Mouse (Mus musculus): ENCODE results near the gene Klrc3. TPM values are rescaled to one million over a fixed set of nuclear protein-coding genes. Genes with fewer than 3 reads are reported as not detected.

The Klrc3 gene
- total and polyA plus RNA-seq, 2 experiments from 2014 or later = not detected

DNA sequence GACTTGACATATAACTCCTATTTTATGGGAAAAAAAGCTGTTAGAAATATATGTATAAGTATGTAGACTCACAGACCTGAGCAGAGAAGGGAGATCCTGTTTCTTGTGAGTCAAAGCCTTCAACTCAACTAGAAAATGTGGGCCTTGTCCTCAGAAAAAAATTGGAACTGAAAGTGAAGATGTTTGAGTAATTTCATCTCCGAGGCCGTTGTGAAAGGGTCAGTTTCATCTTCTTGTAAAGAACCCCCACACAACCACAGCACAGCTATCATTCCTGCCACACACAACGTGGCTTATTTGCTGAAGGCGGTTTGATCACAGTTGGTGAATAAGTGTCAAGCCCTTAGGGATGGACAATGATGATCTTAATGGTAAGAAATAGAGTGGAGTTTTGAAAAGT is 19.4 kb downstream of the Klrc3 start, which contains the start of gene Klrk1:
Gene Klrk1 (minus strand): TSS at position 130 of the 400 bp plus-strand sequence.
- Histone ChIP-seq H3K9me3 (ENCODE audit: low read length) (no peaks in the 10 kb centered on the region), H3K27me3 (ENCODE audit: insufficient read depth, low read length) (no peaks in the 10 kb centered on the region), H3K36me3 (ENCODE audit: insufficient read depth, low read length) (no peaks in the 10 kb centered on the region), H3K4me3 (ENCODE audit: low read depth, low read length) (no peak within 1 kb of the TSS), H3K27ac (ENCODE audit: low read depth, low read length) (no peak within 1 kb of the TSS), H3K4me1 (ENCODE audit: insufficient read depth, low read length) (no peaks in the 10 kb centered on the region), H3K4me2 (ENCODE audit: low read depth, low read length, poor library complexity, severe bottlenecking) (no peak within 1 kb of the TSS), H3K9ac (replicated peaks; ENCODE audit: low read length, poor library complexity, severe bottlenecking) (no peak within 1 kb of the TSS)
- ATAC-seq (ENCODE audit: low FRiP score) (no peak), DNase-seq (ENCODE audit: low spot score) (no peak)
- WGBS = 85% methylated on average over 4 of the region's 4 CpGs
- TF ChIP-seq CTCF (IDR thresholded peaks at IDR 0.05) = no peak

DNA sequence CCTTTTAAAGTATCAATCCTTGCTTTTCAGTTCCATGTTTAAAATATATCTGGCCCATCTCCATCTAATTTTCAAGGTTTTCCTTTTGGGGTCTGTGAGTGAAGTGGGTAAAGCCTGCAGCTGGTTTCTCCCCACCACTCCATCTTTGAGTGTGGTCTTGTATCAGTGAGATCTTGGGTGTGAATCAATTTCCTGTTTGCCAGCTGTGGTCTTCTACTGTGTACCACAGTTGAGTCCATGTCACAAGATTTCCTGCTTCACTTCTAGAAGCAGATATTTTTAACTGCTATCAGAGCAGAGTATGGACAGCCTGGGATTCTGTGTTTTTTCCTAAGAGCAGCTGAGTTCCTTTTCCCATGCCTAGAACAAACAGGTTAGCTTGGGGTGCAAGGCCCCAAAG is 34.8 kb downstream of the Klrc3 start:
- Histone ChIP-seq H3K27ac (ENCODE audit: low read depth, low read length) (no peak overlapping the region), H3K36me3 (ENCODE audit: insufficient read depth, low read length) (no peaks in the 10 kb centered on the region), H3K9me3 (ENCODE audit: low read length) (no peaks in the 10 kb centered on the region), H3K9ac (replicated peaks; ENCODE audit: low read length, poor library complexity, severe bottlenecking) (no peak overlapping the region), H3K4me1 (ENCODE audit: insufficient read depth, low read length) (no peaks in the 10 kb centered on the region), H3K27me3 (ENCODE audit: insufficient read depth, low read length) (no peaks in the 10 kb centered on the region), H3K4me3 (ENCODE audit: low read depth, low read length) (no peak overlapping the region), H3K4me2 (ENCODE audit: low read depth, low read length, poor library complexity, severe bottlenecking) (no peak overlapping the region)
- no peak for TF ChIP-seq CTCF (IDR thresholded peaks at IDR 0.05)
- no peak for DNase-seq (ENCODE audit: low spot score)
- no peak for ATAC-seq (ENCODE audit: low FRiP score)

DNA sequence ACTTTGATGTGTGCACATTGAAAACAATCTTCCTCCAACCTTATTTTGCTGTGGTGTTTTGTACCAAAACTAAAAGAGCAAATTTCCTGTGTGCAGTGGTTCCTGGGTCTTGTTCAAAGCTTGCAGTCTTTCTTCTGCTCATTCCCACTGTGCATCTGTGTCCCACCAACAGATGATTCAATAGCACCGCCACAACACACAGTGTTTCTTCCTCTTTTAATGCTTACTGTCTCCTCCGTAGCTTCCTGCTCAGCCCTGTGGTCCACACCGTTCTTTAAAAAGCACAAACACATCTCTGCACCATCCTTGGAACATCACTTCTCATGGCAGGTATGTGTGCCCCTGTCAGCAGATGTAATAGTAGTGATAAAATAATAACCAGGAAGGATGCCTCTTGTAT is 51.6 kb downstream of the Klrc3 start, which contains the start of gene Klrd1:
Gene Klrd1 (plus strand): TSS at position 275 of the 400 bp plus-strand sequence.
- no peak within 1 kb of the TSS for H3K9ac ChIP-seq (replicated peaks; ENCODE audit: low read length, poor library complexity, severe bottlenecking)
- H3K4me3 ChIP-seq (ENCODE audit: low read depth, low read length) = no peak within 1 kb of the TSS
- H3K4me1 ChIP-seq (ENCODE audit: insufficient read depth, low read length) = no peaks in the 10 kb centered on the region
- 81% methylated on average over 3 of the region's 3 CpGs for WGBS
- no peaks in the 10 kb centered on the region for H3K36me3 ChIP-seq (ENCODE audit: insufficient read depth, low read length)
- H3K27me3 ChIP-seq (ENCODE audit: insufficient read depth, low read length) = no peaks in the 10 kb centered on the region
- ATAC-seq (ENCODE audit: low FRiP score) = no peak
- no peak within 1 kb of the TSS for H3K4me2 ChIP-seq (ENCODE audit: low read depth, low read length, poor library complexity, severe bottlenecking)
- no peak for DNase-seq (ENCODE audit: low spot score)
- no peak within 1 kb of the TSS for H3K27ac ChIP-seq (ENCODE audit: low read depth, low read length)
- no peaks in the 10 kb centered on the region for H3K9me3 ChIP-seq (ENCODE audit: low read length)
- no peak for TF ChIP-seq CTCF (IDR thresholded peaks at IDR 0.05)

Small RNA genes lying within 50 kb of the gene (microRNA-seq; reads per million reads assigned to microRNA genes)
- not detected for gene Mir680-1 (ENCODE audit: borderline number of aligned reads)

Other genes starting within 250 kb of the Klrc3 start
- gene Clec1b, start 246.0 kb downstream of the Klrc3 start, total RNA-seq (2014; rRNA removed) = not detected in 2 replicates
- 0.46 and 0.61 TPM in 2 replicates for gene Clec1b, start 246.0 kb downstream of the Klrc3 start, polyA plus RNA-seq (2015; fragmentation: Nextera tagmentation; extraction: Ambion mirVana)
- gene Clec9a, start 234.5 kb downstream of the Klrc3 start, total RNA-seq (2014; rRNA removed) = not detected in 2 replicates
- 0.07 and 0.44 TPM in 2 replicates for gene Clec9a, start 234.5 kb downstream of the Klrc3 start, polyA plus RNA-seq (2015; fragmentation: Nextera tagmentation; extraction: Ambion mirVana)
- 1.9 and 5.6 TPM in 2 replicates for gene Clec1a, start 191.3 kb downstream of the Klrc3 start, total RNA-seq (2014; rRNA removed)
- gene Clec1a, start 191.3 kb downstream of the Klrc3 start, polyA plus RNA-seq (2015; fragmentation: Nextera tagmentation; extraction: Ambion mirVana) = 2.6 and 2.8 TPM in 2 replicates
- not detected in 2 replicates for gene Olr1, start 136.2 kb downstream of the Klrc3 start, total RNA-seq (2014; rRNA removed)
- not detected in 2 replicates for gene Olr1, start 136.2 kb downstream of the Klrc3 start, polyA plus RNA-seq (2015; fragmentation: Nextera tagmentation; extraction: Ambion mirVana)
- gene Tmem52b, start 130.8 kb downstream of the Klrc3 start, total RNA-seq (2014; rRNA removed) = not detected in 2 replicates
- gene Tmem52b, start 130.8 kb downstream of the Klrc3 start, polyA plus RNA-seq (2015; fragmentation: Nextera tagmentation; extraction: Ambion mirVana) = not detected in 2 replicates
- gene Gabarapl1, start 110.2 kb downstream of the Klrc3 start, total RNA-seq (2014; rRNA removed) = 281 and 333 TPM in 2 replicates
- 276 and 278 TPM in 2 replicates for gene Gabarapl1, start 110.2 kb downstream of the Klrc3 start, polyA plus RNA-seq (2015; fragmentation: Nextera tagmentation; extraction: Ambion mirVana)
- 0.24 TPM in 1 of 2 replicates, not detected in the other for gene Klre1, start 65.4 kb downstream of the Klrc3 start, total RNA-seq (2014; rRNA removed)
- gene Klre1, start 65.4 kb downstream of the Klrc3 start, polyA plus RNA-seq (2015; fragmentation: Nextera tagmentation; extraction: Ambion mirVana) = 0.15 and 0.34 TPM in 2 replicates
- gene Klrd1, start 51.6 kb downstream of the Klrc3 start, total RNA-seq (2014; rRNA removed) = not detected in 2 replicates
- gene Klrd1, start 51.6 kb downstream of the Klrc3 start, polyA plus RNA-seq (2015; fragmentation: Nextera tagmentation; extraction: Ambion mirVana) = not detected in 2 replicates
- not detected in 2 replicates for gene Klrk1, start 19.5 kb downstream of the Klrc3 start, total RNA-seq (2014; rRNA removed)
- 0.07 TPM in 1 of 2 replicates, not detected in the other for gene Klrk1, start 19.5 kb downstream of the Klrc3 start, polyA plus RNA-seq (2015; fragmentation: Nextera tagmentation; extraction: Ambion mirVana)
- gene Klrc2, start 17.4 kb upstream of the Klrc3 start, total RNA-seq (2014; rRNA removed) = not detected in 2 replicates
- not detected in 2 replicates for gene Klrc2, start 17.4 kb upstream of the Klrc3 start, polyA plus RNA-seq (2015; fragmentation: Nextera tagmentation; extraction: Ambion mirVana)
- gene Klrc1, start 35.6 kb upstream of the Klrc3 start, total RNA-seq (2014; rRNA removed) = not detected in 2 replicates
- gene Klrc1, start 35.6 kb upstream of the Klrc3 start, polyA plus RNA-seq (2015; fragmentation: Nextera tagmentation; extraction: Ambion mirVana) = not detected in 2 replicates
- not detected in 2 replicates for gene Klri1, start 73.8 kb upstream of the Klrc3 start, total RNA-seq (2014; rRNA removed)
- not detected in 2 replicates for gene Klri1, start 73.8 kb upstream of the Klrc3 start, polyA plus RNA-seq (2015; fragmentation: Nextera tagmentation; extraction: Ambion mirVana)
- gene Klri2, start 97.1 kb upstream of the Klrc3 start, total RNA-seq (2014; rRNA removed) = 0.14 TPM in 1 of 2 replicates, not detected in the other
- gene Klri2, start 97.1 kb upstream of the Klrc3 start, polyA plus RNA-seq (2015; fragmentation: Nextera tagmentation; extraction: Ambion mirVana) = 0.04 TPM in 1 of 2 replicates, not detected in the other
- gene Gm156, start 140.9 kb upstream of the Klrc3 start, total RNA-seq (2014; rRNA removed) = not detected in 2 replicates
- not detected in 2 replicates for gene Gm156, start 140.9 kb upstream of the Klrc3 start, polyA plus RNA-seq (2015; fragmentation: Nextera tagmentation; extraction: Ambion mirVana)
- gene Gm17631, start 219.3 kb upstream of the Klrc3 start, total RNA-seq (2014; rRNA removed) = not detected in 2 replicates
- not detected in 2 replicates for gene Gm17631, start 219.3 kb upstream of the Klrc3 start, polyA plus RNA-seq (2015; fragmentation: Nextera tagmentation; extraction: Ambion mirVana)
- gene Klra17, start 233.3 kb upstream of the Klrc3 start, total RNA-seq (2014; rRNA removed) = not detected in 2 replicates
- not detected in 2 replicates for gene Klra17, start 233.3 kb upstream of the Klrc3 start, polyA plus RNA-seq (2015; fragmentation: Nextera tagmentation; extraction: Ambion mirVana)